Mouse (Mus musculus) C2C12 (cell line): ENCODE results near the gene Nav2. TPM values are rescaled to one million over a fixed set of nuclear protein-coding genes. Genes with fewer than 3 reads are reported as not detected.

ENCODE experiments used
- H3K27me3 ChIP-seq: one replicate; pipeline ENCODE4 v1.6.1; 2011; ENCODE audit not compliant: control insufficient read depth, insufficient read depth, insufficient read length
- H3K36me3 ChIP-seq: one replicate; pipeline ENCODE4 v1.6.1; 2011; ENCODE audit not compliant: control insufficient read depth, insufficient read depth
- H3K4me3 ChIP-seq: one replicate; pipeline ENCODE4 v1.5.1; 2011; ENCODE audit warnings: mild to moderate bottlenecking, control low read depth; ENCODE audit not compliant: poor library complexity, insufficient read depth, severe bottlenecking
- H3K79me2 ChIP-seq: one replicate; pipeline ENCODE4 v1.6.1; 2011; ENCODE audit not compliant: control insufficient read depth, insufficient read depth
- H3K79me3 ChIP-seq: one replicate; pipeline ENCODE4 v1.6.1; 2011; ENCODE audit warnings: low read depth, control low read depth
- H3ac ChIP-seq: one replicate; pipeline ENCODE3; 2011; ENCODE audit warnings: low read depth; ENCODE audit not compliant: control insufficient read depth, insufficient read length
- CEBPB ChIP-seq: IDR thresholded peaks from one replicate; pipeline ENCODE4 v1.6.1; 2011; ENCODE audit warnings: low read depth, mild to moderate bottlenecking, control low read depth, moderate library complexity
- CTCF ChIP-seq: IDR thresholded peaks from one replicate; pipeline ENCODE4 v1.5.1; 2011; ENCODE audit not compliant: control insufficient read depth, insufficient read depth, insufficient read length
- FOSL1 ChIP-seq: IDR thresholded peaks from one replicate; pipeline ENCODE4 v1.8.0; 2011; ENCODE audit warnings: mild to moderate bottlenecking, low read length; ENCODE audit not compliant: poor library complexity, insufficient read depth, severe bottlenecking
- MAX ChIP-seq: IDR thresholded peaks from one replicate; pipeline ENCODE4 v1.6.1; 2011; ENCODE audit warnings: mild to moderate bottlenecking, control low read depth
- MYOD1 ChIP-seq: IDR thresholded peaks from one replicate; pipeline ENCODE4 v1.6.1; 2011; ENCODE audit warnings: low read depth; ENCODE audit not compliant: control insufficient read depth, insufficient read length
- MYOG ChIP-seq: IDR thresholded peaks from one replicate; pipeline ENCODE4 v1.6.1; 2011; ENCODE audit not compliant: control insufficient read depth, insufficient read length; ENCODE audit errors: extremely low read depth
- USF1 ChIP-seq: IDR thresholded peaks from one replicate; pipeline ENCODE4 v1.6.1; 2011; ENCODE audit warnings: low read depth, mild to moderate bottlenecking, control low read depth, moderate library complexity
- polyA plus RNA-seq: library from polyadenylated mRNA; unstranded; fragments of >200 nt; fragmentation: generic; extraction: Trizol; gene quantifications from one replicate; pipeline ENCODE4 v1.2.1, GENCODE M21; 2012; ENCODE audit warnings: missing spikeins

The Nav2 gene
- polyA plus RNA-seq, 1 experiment, result 4.7 TPM

DNA sequence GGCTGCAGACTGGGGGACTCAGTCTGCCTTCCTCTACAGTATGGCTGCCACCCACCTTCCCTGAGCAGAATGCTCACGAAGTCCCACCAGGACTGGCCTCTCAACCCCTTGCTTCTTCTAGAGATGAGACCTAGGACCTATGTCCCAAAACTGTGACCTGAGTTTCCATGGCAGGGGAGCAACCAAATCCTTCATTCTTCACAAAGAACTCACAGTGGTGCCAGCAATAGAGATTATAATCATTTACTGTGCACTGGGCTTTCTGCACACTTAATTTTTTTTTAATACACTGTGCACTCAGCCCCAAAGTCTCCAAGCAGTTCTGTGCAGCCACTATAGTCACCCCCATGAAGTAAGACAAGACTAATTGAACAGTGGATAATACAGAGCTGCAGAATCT, 196.3 kb downstream of the Nav2 start:
- Histone ChIP-seq H3K79me2 (no peaks in the 10 kb centered on the region), H3K4me3 (no peak overlapping the region), H3ac (no peak overlapping the region), H3K27me3 (no peaks in the 10 kb centered on the region), H3K79me3 (no peaks in the 10 kb centered on the region), H3K36me3 (no peaks in the 10 kb centered on the region)
- TF ChIP-seq CEBPB (no peak), MYOD1 (no peak), CTCF (no peak), FOSL1 (no peak), MYOG (no peak), USF1 (no peak), MAX (no peak)

DNA sequence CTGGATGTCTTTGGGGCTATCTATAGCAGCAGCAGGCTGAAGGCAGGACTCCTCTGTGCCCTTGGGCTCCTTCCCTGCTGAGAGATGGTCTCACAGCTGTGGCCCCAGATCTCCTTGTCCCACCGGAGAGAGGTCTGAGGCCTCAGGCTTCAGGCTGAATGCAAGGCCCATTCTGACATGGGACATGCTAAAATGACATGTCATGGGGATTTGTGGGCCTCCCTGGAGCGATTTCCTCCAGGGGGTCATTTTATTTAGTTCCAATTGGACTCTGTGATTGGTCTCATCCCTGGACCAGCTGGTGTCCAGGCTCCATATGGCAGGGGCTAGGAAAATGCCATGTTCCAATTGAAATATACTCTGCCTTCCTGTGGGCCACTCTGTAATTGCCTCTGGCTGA, 197.0 kb downstream of the Nav2 start:
- Histone ChIP-seq H3K27me3 (no peaks in the 10 kb centered on the region), H3K4me3 (no peak overlapping the region), H3ac (no peak overlapping the region), H3K79me3 (no peaks in the 10 kb centered on the region), H3K36me3 (no peaks in the 10 kb centered on the region), H3K79me2 (no peaks in the 10 kb centered on the region)
- TF ChIP-seq USF1 (no peak), CTCF (no peak), CEBPB (no peak), MYOG (no peak), MYOD1 (no peak), FOSL1 (no peak), MAX (no peak)

DNA sequence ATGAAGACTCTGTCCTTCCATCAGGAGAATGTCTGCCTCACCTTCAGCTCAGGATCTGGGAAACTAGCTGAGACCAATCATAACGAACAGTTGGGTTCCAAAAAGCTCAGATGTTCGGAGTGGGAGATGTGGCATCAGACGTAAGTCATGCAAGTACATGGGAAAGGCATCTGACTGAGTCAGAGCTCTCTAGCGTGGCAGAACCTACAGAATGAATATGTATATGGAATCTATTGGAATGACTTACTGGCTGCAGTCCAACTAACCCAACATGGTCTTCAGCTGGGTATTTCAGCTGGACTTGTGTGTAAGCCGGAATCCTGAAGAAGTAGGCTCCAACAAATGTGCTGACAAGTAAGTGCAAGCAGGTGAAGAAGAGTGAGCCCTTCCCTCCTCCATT, 199.6 kb downstream of the Nav2 start:
- H3K27me3 ChIP-seq, result no peaks in the 10 kb centered on the region
- TF ChIP-seq CEBPB, result no peak
- TF ChIP-seq FOSL1, result no peak
- TF ChIP-seq MYOG, result no peak
- H3K4me3 ChIP-seq, result no peak overlapping the region

DNA sequence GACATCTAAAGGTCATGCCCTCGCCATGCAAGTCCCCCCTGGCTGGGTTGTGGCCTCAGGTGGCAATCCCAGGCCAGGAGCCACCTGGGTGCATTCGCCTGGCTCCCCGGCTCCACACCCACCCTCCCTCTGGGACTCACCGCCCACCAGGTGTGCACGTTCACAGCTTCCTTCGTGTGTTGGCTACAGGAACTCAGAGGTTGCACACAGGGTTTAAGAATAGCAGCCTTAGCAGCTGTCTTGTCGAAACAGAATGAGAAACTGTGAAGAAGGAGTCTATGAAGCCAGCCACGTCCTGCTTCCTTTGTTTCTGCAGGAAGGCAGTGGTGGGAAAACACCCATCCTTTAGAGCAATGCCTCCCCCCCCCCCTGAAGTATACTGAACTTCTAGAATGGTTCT, 210.5 kb downstream of the Nav2 start:
- Histone ChIP-seq H3K36me3 (no peaks in the 10 kb centered on the region), H3K4me3 (no peak overlapping the region), H3ac (no peak overlapping the region), H3K79me3 (no peaks in the 10 kb centered on the region), H3K27me3 (no peaks in the 10 kb centered on the region), H3K79me2 (no peaks in the 10 kb centered on the region)
- TF ChIP-seq MYOD1 (no peak), CTCF (no peak), MAX (no peak), MYOG (no peak), FOSL1 (no peak), USF1 (no peak), CEBPB (no peak)

More for the DNA sequence above, 199.6 kb downstream of the Nav2 start:
- Histone ChIP-seq H3K36me3 (no peaks in the 10 kb centered on the region), H3ac (no peak overlapping the region), H3K79me3 (no peaks in the 10 kb centered on the region), H3K79me2 (no peaks in the 10 kb centered on the region)

DNA sequence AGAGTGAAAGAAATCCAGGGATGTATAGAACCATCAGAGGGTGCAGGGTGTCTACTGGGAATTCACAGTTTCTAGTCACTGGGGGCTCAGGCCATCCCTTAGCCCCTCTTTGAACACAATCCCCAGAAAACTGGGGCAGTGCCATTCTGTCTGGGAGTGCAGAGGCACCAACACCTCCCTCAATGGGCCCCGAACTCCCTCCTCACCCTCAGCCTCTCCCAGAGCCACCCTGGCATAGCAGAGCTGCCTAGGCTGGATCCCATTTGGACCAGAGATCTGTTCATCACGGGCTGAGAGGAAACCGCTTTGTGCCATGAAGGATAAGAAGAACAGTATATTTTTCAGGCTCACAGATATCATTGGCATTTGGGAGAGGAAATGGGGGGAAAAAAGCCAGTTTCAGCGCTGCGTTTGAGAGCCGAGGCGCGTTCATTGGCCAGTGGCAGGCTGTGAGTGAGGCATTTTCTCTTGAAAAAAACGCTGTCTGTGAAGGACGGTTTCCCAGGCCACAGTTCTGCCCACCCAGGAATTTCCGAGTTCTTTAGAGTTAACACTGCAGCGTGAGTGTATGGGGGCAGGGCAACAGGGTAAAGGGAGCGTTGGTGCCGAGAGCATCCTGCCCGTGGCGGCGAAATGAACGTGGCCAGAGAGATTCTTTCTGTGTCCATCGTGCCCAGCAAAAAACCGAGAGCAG, 211.4 kb downstream of the Nav2 start:
- Histone ChIP-seq H3K27me3 (no peaks in the 10 kb centered on the region), H3K36me3 (no peaks in the 10 kb centered on the region)

DNA sequence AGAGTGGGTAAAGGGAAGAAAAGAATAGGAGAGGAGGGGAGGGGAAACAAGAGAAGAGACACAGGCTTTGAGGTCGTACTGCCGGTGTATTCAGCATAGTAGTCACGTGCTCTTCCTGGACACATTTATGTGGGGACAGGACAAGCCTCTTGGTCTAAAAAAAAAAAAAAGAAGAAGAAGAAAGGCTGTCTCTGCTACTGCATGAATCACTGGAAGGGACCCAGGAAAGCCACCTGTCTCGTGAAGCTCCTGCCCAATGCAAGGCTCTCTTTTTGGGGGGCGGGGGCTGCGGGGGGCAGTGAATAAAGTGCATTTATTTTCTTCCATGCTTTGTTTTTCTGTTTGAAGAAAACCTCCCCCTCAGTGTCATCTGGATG, 212.0 kb downstream of the Nav2 start:
- Histone ChIP-seq H3K4me3 (no peak overlapping the region), H3ac (no peak overlapping the region), H3K79me3 (no peaks in the 10 kb centered on the region), H3K27me3 (no peaks in the 10 kb centered on the region), H3K79me2 (no peaks in the 10 kb centered on the region), H3K36me3 (no peaks in the 10 kb centered on the region)
- TF ChIP-seq MYOD1 (no peak), MYOG (no peak), CEBPB (no peak), CTCF (no peak), USF1 (no peak), MAX (no peak)

More for the DNA sequence above, 211.4 kb downstream of the Nav2 start:
- no peak overlapping the region for H3K4me3 ChIP-seq
- TF ChIP-seq MYOD1 (no peak), CEBPB (no peak), CTCF (no peak), MYOG (no peak), USF1 (no peak), FOSL1 (no peak), MAX (no peak)
- no peaks in the 10 kb centered on the region for H3K79me2 ChIP-seq
- H3K79me3 ChIP-seq, result no peaks in the 10 kb centered on the region
- H3ac ChIP-seq, result no peak overlapping the region
